Mouse (Mus musculus): Measurements from ENCODE around the gene Efemp2. TPM values are rescaled to one million over a fixed set of nuclear protein-coding genes. Genes with fewer than 3 reads are reported as not detected.

Gene Efemp2
- polyA plus RNA-seq, 1 experiment from 2014 or later = 208 TPM

GRCm38 (mm10) chr19:5449673-5450072, 24.1 kb upstream of the Efemp2 start:
- no peak overlapping the region for H3K9ac ChIP-seq (replicated peaks; ENCODE audit: low read length)
- no peaks in the 10 kb centered on the region for H3K36me3 ChIP-seq (ENCODE audit: insufficient read depth, low read length)
- H3K27me3 ChIP-seq (ENCODE audit: insufficient read depth, low read length) = peaks cover 35% of the 10 kb centered on the region
- no peak overlapping the region for H3K27ac ChIP-seq (ENCODE audit: low read length)
- H3K4me2 ChIP-seq (replicated peaks; ENCODE audit: low read depth, low read length) = no peak overlapping the region
- WGBS = 85% methylated on average over 3 of the region's 3 CpGs
- H3K4me1 ChIP-seq (ENCODE audit: insufficient read depth, low read length) = peaks cover 21% of the 10 kb centered on the region
- ATAC-seq (ENCODE audit: low FRiP score, low TSS enrichment) = no peak
- no peak overlapping the region for H3K4me3 ChIP-seq (ENCODE audit: low read length)
- H3K9me3 ChIP-seq (ENCODE audit: low read length) = no peaks in the 10 kb centered on the region; the same call in 1 of the 2 replicates

DNA sequence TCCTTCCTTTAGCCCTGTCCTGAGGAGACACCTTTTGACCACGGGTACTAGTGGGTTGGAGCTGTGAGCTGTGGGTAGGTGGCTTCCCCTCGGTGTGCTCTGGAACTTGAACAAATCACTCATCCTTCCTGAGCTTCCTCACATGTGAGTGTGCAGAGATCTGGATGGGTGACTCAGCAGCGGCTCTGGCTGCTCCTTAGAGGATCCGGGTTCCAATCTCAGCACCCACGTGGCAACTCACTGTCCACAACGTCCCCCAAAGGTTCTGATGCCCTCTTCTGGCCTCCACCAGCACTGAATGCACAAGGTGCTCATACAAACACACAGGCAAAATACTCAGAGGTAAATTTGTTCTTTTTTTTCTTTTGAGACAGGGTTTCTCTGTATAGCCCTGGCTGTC, 22.0 kb upstream of the Efemp2 start:
- no peak overlapping the region for H3K9ac ChIP-seq (replicated peaks; ENCODE audit: low read length)
- H3K9me3 ChIP-seq (ENCODE audit: low read length) = no peaks in the 10 kb centered on the region; the same call in 1 of the 2 replicates
- H3K36me3 ChIP-seq (ENCODE audit: insufficient read depth, low read length) = no peaks in the 10 kb centered on the region
- 82% methylated on average over 6 of the region's 6 CpGs for WGBS
- H3K4me3 ChIP-seq (ENCODE audit: low read length) = no peak overlapping the region
- H3K27ac ChIP-seq (ENCODE audit: low read length) = no peak overlapping the region
- H3K4me1 ChIP-seq (ENCODE audit: insufficient read depth, low read length) = peaks cover 36% of the 10 kb centered on the region
- H3K4me2 ChIP-seq (replicated peaks; ENCODE audit: low read depth, low read length) = no peak overlapping the region
- no peak for ATAC-seq (ENCODE audit: low FRiP score, low TSS enrichment)
- H3K27me3 ChIP-seq (ENCODE audit: insufficient read depth, low read length) = peaks cover 31% of the 10 kb centered on the region

DNA sequence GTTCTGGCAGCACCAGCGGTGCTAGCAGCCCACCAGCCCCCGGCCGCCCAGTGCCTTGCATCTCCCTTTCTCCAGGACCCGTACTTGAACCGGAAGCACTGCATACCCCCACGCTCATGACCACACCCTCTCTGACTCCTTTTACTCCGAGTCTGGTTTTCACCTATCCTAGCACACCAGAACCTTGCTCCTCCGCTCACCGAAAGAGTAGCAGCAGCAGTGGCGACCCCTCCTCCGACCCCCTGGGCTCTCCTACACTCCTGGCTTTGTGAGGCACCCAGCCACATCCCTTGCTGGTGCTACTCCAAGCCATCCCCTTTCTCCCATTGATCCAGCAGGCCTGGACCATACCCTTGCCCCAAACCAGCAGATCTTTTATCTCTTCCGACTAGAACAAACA, 18.7 kb upstream of the Efemp2 start:
- Histone ChIP-seq H3K36me3 (ENCODE audit: insufficient read depth, low read length) (no peaks in the 10 kb centered on the region), H3K27ac (ENCODE audit: low read length) (no peak overlapping the region), H3K9ac (replicated peaks; ENCODE audit: low read length) (peak overlapping the region; percentile 83), H3K4me1 (ENCODE audit: insufficient read depth, low read length) (peaks cover 24% of the 10 kb centered on the region), H3K27me3 (ENCODE audit: insufficient read depth, low read length) (no peaks in the 10 kb centered on the region; the same call in 1 of the 2 replicates), H3K4me3 (ENCODE audit: low read length) (peak overlapping the region; percentile 72), H3K4me2 (replicated peaks; ENCODE audit: low read depth, low read length) (peak overlapping the region; percentile 90), H3K9me3 (ENCODE audit: low read length) (no peaks in the 10 kb centered on the region)
- ATAC-seq (ENCODE audit: low FRiP score, low TSS enrichment) = no peak
- WGBS = 68% methylated on average over 12 of the region's 12 CpGs

DNA sequence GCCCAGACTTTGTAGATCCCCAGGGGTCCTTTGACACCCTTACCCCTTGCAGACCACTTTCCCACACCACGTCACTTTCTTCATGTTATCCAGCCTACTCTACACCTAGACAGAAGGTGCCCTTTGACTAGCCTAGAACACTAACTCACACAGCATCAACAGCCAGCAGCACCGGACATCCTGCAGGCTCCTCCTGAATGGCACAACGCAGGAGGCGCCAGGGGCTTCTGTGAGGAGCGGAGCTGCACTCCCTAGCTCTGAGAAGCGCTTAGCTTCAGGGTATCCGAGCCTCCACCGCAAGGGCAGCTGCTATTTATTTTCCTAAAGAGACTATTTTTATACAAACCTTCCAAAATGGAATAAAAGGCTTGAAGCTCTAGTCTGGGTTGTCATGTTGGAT, 18.2 kb upstream of the Efemp2 start:
- Histone ChIP-seq H3K36me3 (ENCODE audit: insufficient read depth, low read length) (no peaks in the 10 kb centered on the region), H3K9me3 (ENCODE audit: low read length) (no peaks in the 10 kb centered on the region), H3K27me3 (ENCODE audit: insufficient read depth, low read length) (no peaks in the 10 kb centered on the region), H3K4me3 (ENCODE audit: low read length) (peak overlapping the region; percentile 72), H3K27ac (ENCODE audit: low read length) (peak overlapping the region; percentile 90; the same call in 1 of the 2 replicates), H3K9ac (replicated peaks; ENCODE audit: low read length) (peak overlapping the region; percentile 83), H3K4me1 (ENCODE audit: insufficient read depth, low read length) (peaks cover 25% of the 10 kb centered on the region), H3K4me2 (replicated peaks; ENCODE audit: low read depth, low read length) (peak overlapping the region; percentile 90)
- WGBS = 55% methylated on average over 8 of the region's 8 CpGs
- no peak for ATAC-seq (ENCODE audit: low FRiP score, low TSS enrichment)

DNA sequence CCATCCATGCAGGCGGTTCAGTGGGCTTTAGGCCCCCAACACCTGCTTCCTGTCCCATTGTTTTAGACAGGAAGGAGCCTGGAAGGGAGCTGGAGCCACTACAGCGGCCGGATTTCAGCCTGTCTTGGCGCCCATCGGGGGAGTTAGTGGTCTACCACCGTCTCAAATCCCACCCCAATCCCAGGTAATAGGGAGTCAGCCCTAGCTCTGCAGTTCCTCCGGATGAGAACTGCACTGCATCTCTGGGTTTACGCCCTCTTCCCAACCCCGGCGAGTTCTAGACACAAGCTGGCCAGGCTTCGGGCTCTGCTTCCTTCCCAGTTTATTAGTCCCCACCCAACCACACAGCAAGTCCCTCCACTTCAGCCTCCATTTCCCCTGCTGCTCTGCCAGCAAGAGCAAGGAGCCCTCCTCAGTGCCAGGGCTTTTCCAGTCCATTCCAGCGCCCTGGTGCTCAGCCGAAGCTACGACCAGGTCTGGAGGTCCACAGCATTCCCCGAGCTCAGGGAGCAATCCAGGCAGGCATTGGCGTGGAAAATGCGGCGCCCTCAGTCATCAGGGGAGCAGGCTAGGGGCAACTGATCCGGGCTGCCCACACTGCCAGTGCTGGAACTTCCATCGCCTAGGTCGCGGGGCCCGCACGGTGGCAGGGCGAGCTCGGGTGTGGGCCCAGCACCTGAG, 17.4 kb upstream of the Efemp2 start:
- under 1% methylated on average over 26 of the region's 26 CpGs for WGBS
- Histone ChIP-seq H3K9ac (replicated peaks; ENCODE audit: low read length) (peak overlapping the region; percentile 83), H3K4me3 (ENCODE audit: low read length) (peak overlapping the region; percentile 72), H3K27me3 (ENCODE audit: insufficient read depth, low read length) (no peaks in the 10 kb centered on the region), H3K36me3 (ENCODE audit: insufficient read depth, low read length) (no peaks in the 10 kb centered on the region), H3K4me1 (ENCODE audit: insufficient read depth, low read length) (peaks cover 30% of the 10 kb centered on the region), H3K9me3 (ENCODE audit: low read length) (no peaks in the 10 kb centered on the region), H3K27ac (ENCODE audit: low read length) (peak overlapping the region; percentile 90), H3K4me2 (replicated peaks; ENCODE audit: low read depth, low read length) (peak overlapping the region; percentile 90)
- ATAC-seq (ENCODE audit: low FRiP score, low TSS enrichment) = peak; percentile 2; the same call in 1 of the 2 replicates

DNA sequence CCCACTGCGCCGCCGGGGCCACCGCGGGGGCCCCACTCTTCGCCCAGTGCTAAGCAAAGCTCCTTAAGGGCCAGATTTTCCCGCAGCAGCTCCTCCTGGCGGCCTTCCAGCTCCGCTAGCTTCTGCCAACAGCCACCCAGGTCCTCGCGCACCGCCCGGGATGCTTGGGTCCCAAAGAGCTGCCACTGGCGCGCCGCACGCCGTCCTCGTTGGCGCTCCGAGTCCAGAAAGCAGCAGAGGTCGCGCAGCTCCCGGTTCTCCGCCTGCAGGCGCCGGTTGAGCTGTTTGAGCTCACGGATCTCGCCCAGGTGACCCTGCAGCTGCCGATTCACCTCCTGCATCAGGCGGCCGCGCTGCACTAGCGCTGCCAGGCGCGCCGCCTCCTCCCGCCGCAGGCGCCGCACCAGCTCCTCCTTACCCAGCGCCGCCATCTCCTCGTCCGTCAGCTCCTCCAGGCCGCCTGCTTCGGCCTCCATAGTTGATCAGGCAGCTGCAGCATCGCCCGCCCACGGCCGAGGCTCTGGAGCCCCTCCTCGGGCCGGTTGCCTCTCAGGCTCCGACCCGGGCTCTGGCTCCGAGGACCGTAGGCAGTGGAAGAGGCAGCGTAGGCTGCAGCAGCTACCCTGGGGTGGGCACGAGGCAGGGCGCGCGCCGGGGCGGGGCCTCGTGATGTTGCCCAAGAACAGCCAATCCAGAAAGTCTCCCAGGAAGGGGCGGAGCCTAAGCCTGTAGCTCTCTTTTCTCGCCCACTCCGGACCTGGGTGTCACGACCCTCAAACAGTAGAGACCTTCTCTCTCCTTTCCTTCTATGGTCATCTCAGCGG, 16.6 kb upstream of the Efemp2 start:
- Histone ChIP-seq H3K27ac (ENCODE audit: low read length) (peak overlapping the region; percentile 90), H3K4me3 (ENCODE audit: low read length) (peak overlapping the region; percentile 72), H3K9ac (replicated peaks; ENCODE audit: low read length) (peak overlapping the region; percentile 83), H3K9me3 (ENCODE audit: low read length) (no peaks in the 10 kb centered on the region), H3K36me3 (ENCODE audit: insufficient read depth, low read length) (no peaks in the 10 kb centered on the region), H3K4me1 (ENCODE audit: insufficient read depth, low read length) (peaks cover 32% of the 10 kb centered on the region), H3K27me3 (ENCODE audit: insufficient read depth, low read length) (no peaks in the 10 kb centered on the region), H3K4me2 (replicated peaks; ENCODE audit: low read depth, low read length) (peak overlapping the region; percentile 90)
- under 1% methylated on average over 70 of the region's 70 CpGs for WGBS
- peak; percentile 92 for ATAC-seq (ENCODE audit: low FRiP score, low TSS enrichment)

DNA sequence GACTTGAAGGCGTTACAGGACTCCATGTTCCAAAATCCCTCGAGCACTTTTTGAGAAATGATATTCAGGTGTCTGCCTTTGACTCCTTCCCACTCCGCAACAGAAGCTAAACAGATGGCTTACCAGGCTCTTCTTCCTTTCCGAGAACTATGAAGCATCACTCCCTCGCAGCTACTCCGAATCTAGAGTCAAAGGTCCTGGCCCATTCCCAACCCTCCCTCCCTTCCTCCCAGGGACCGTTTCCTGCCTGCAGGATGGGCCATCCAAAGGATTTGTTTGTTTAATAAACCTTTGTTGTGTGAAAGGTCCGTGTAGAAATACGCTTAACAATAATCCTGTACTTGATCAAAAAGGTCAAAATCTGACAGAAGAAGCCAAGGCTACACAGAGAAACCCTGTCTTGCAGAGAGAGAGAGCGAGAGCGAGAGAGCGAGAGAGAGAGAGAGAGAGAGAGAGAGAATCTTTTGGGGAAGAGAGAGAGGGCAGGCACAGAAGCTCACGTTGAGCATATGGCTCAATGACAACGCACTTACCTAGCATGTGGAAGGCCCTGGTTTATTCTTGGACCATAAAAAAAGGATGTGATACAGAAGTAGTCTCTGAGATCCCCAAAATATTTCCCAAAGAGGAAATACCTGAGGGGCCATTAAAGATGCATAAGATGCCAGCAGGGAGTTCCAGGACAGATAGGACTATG, 15.9 kb upstream of the Efemp2 start, which contains the start of gene Ccdc85b:
Gene Ccdc85b, minus strand, starts transcription at position 149 of the 697 bp plus-strand sequence.
- 11% methylated on average over 14 of the region's 14 CpGs for WGBS
- ATAC-seq (ENCODE audit: low FRiP score, low TSS enrichment) = no peak
- no peaks in the 10 kb centered on the region for H3K9me3 ChIP-seq (ENCODE audit: low read length)
- H3K9ac ChIP-seq (replicated peaks; ENCODE audit: low read length) = peak within 1 kb of the TSS; percentile 83
- H3K4me1 ChIP-seq (ENCODE audit: insufficient read depth, low read length) = peaks cover 32% of the 10 kb centered on the region
- peak within 1 kb of the TSS; percentile 90 for H3K27ac ChIP-seq (ENCODE audit: low read length)
- H3K4me2 ChIP-seq (replicated peaks; ENCODE audit: low read depth, low read length) = peak within 1 kb of the TSS; percentile 90
- H3K4me3 ChIP-seq (ENCODE audit: low read length) = peak within 1 kb of the TSS; percentile 72
- no peaks in the 10 kb centered on the region for H3K27me3 ChIP-seq (ENCODE audit: insufficient read depth, low read length)
- H3K36me3 ChIP-seq (ENCODE audit: insufficient read depth, low read length) = peaks cover 6% of the 10 kb centered on the region; the same call in 1 of the 2 replicates

DNA sequence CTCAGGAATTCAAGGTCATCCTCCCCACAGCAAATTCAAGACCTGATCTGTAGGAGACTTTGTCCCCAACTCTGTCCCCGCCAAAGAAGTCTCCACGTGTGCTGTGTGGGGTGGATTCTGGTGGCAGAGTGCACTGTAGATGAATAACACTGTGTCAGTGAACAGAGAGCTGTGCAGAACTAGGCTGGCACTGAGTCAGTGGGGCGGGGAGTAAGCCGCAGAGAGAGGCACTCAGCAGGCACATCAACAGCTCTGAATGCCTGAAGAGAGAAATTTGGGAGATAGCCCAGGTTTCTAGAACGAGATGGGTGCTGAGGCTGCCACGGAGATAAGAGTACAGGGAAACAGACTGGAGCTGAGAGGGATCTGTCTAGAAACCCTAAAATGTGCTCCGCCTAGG, 14.7 kb upstream of the Efemp2 start:
- no peak overlapping the region for H3K4me3 ChIP-seq (ENCODE audit: low read length)
- H3K36me3 ChIP-seq (ENCODE audit: insufficient read depth, low read length) = peaks cover 14% of the 10 kb centered on the region; the same call in 1 of the 2 replicates
- H3K27ac ChIP-seq (ENCODE audit: low read length) = no peak overlapping the region
- H3K9me3 ChIP-seq (ENCODE audit: low read length) = no peaks in the 10 kb centered on the region
- no peak for ATAC-seq (ENCODE audit: low FRiP score, low TSS enrichment)
- WGBS = 75% methylated on average over 7 of the region's 7 CpGs
- no peak overlapping the region for H3K4me2 ChIP-seq (replicated peaks; ENCODE audit: low read depth, low read length)
- H3K4me1 ChIP-seq (ENCODE audit: insufficient read depth, low read length) = peaks cover 35% of the 10 kb centered on the region
- no peak overlapping the region for H3K9ac ChIP-seq (replicated peaks; ENCODE audit: low read length)
- no peaks in the 10 kb centered on the region for H3K27me3 ChIP-seq (ENCODE audit: insufficient read depth, low read length)

GRCm38 (mm10) chr19:5459896-5460295, 13.9 kb upstream of the Efemp2 start:
- Histone ChIP-seq H3K9me3 (ENCODE audit: low read length) (no peaks in the 10 kb centered on the region), H3K27ac (ENCODE audit: low read length) (no peak overlapping the region), H3K36me3 (ENCODE audit: insufficient read depth, low read length) (peaks cover 21% of the 10 kb centered on the region; the same call in 1 of the 2 replicates), H3K4me2 (replicated peaks; ENCODE audit: low read depth, low read length) (peak overlapping the region; percentile 94), H3K9ac (replicated peaks; ENCODE audit: low read length) (peak overlapping the region; percentile 86), H3K27me3 (ENCODE audit: insufficient read depth, low read length) (no peaks in the 10 kb centered on the region), H3K4me3 (ENCODE audit: low read length) (peak overlapping the region; percentile 79), H3K4me1 (ENCODE audit: insufficient read depth, low read length) (peaks cover 38% of the 10 kb centered on the region)
- 27% methylated on average over 3 of the region's 3 CpGs for WGBS
- ATAC-seq (ENCODE audit: low FRiP score, low TSS enrichment) = no peak
